ENCODE assay signal across 8 mouse cellular contexts in genomic region chr17:6257070-6257456, GRCm38 (mm10). TPM values are rescaled to one million over a fixed set of nuclear protein-coding genes. Genes with fewer than 3 reads are reported as not detected.
DNase-seq lines count a peak whose midpoint lies in the region; ATAC-seq and TF ChIP-seq lines count a peak whose summit lies in the region.
"Not testable (repeated sequence)": the region's sequence is repeated elsewhere in the genome, so short reads cannot be mapped to it uniquely, and the experiment has no call there.

No protein-coding gene starts in this region.

- DNase-seq in cerebellum, adult 11 months, result peak; percentile 69
- peak; percentile 69 to 71 for DNase-seq in frontal cortex, postnatal 25 days (ENCODE audit: low spot score in 2 of 2)
- DNase-seq in layer of hippocampus, postnatal 25 days (ENCODE audit: extremely low spot score in 1 of 2, low spot score in 1 of 2), result peak; percentile 54 to 75
- DNase-seq in midbrain, postnatal 0 days (ENCODE audit: low spot score), result not testable (repeated sequence)

- not testable (repeated sequence) for H3K27me3 ChIP-seq in embryonic facial prominence, embryonic 12.5 days; hindbrain, embryonic 16.5 days (replicated peaks; ENCODE audit: control insufficient read depth, insufficient read depth, low read length); limb, embryonic 13.5 days; midbrain, postnatal 0 days (ENCODE audit: insufficient read depth, low read length); stomach, embryonic 15.5 days (replicated peaks)

- not testable (repeated sequence) for H3K27ac ChIP-seq in embryonic facial prominence, embryonic 12.5 days; hindbrain, embryonic 16.5 days (ENCODE audit: low read depth, low read length); limb, embryonic 13.5 days; midbrain, postnatal 0 days (ENCODE audit: low read depth, low read length); stomach, embryonic 15.5 days

- H3K9me3 ChIP-seq in embryonic facial prominence, embryonic 12.5 days; hindbrain, embryonic 16.5 days (ENCODE audit: control insufficient read depth, low read length); limb, embryonic 13.5 days; midbrain, postnatal 0 days (ENCODE audit: low read length); stomach, embryonic 15.5 days: not testable (repeated sequence)

- not testable (repeated sequence) for ATAC-seq in embryonic facial prominence, embryonic 12.5 days (ENCODE audit: insufficient number of reproducible peaks, insufficient read depth, low FRiP score, low TSS enrichment); limb, embryonic 13.5 days (ENCODE audit: low FRiP score, low read depth); stomach, embryonic 15.5 days (ENCODE audit: insufficient read depth, low FRiP score, low read depth)
- ATAC-seq in hindbrain, embryonic 16.5 days, result peak; percentile 76
- ATAC-seq in midbrain, postnatal 0 days (ENCODE audit: low FRiP score), result peak; percentile 72

- not testable (repeated sequence) for TF ChIP-seq CTCF in midbrain, postnatal 0 days (IDR thresholded peaks at IDR 0.05)

- not testable (repeated sequence) for H3K36me3 ChIP-seq in embryonic facial prominence, embryonic 12.5 days; hindbrain, embryonic 16.5 days (ENCODE audit: control insufficient read depth, insufficient read depth, low read length); limb, embryonic 13.5 days; midbrain, postnatal 0 days (ENCODE audit: insufficient read depth, low read length); stomach, embryonic 15.5 days

- 1% methylated on average over 19 of the region's 20 CpGs for WGBS in embryonic facial prominence, embryonic 12.5 days
- 4% methylated on average over 13 of the region's 20 CpGs for WGBS in hindbrain, embryonic 16.5 days
- 0% methylated on average over 16 of the region's 20 CpGs for WGBS in limb, embryonic 13.5 days
- WGBS in midbrain, postnatal 0 days, result 11% methylated on average over 5 of the region's 20 CpGs
- 1% methylated on average over 20 of the region's 20 CpGs for WGBS in stomach, embryonic 15.5 days

- not testable (repeated sequence) for H3K4me1 ChIP-seq in embryonic facial prominence, embryonic 12.5 days; hindbrain, embryonic 16.5 days (ENCODE audit: control insufficient read depth, insufficient read depth, low read depth, low read length); limb, embryonic 13.5 days; midbrain, postnatal 0 days (ENCODE audit: insufficient read depth, low read length); stomach, embryonic 15.5 days

- H3K4me2 ChIP-seq in embryonic facial prominence, embryonic 12.5 days (replicated peaks), result peak overlapping the region; percentile 43
- H3K4me2 ChIP-seq in hindbrain, embryonic 16.5 days (ENCODE audit: low read length), result peak overlapping the region; percentile 44
- H3K4me2 ChIP-seq in limb, embryonic 13.5 days (replicated peaks), result peak overlapping the region; percentile 54
- peak overlapping the region; percentile 18; the same call in 1 of the 2 replicates for H3K4me2 ChIP-seq in midbrain, postnatal 0 days (ENCODE audit: low read depth, low read length, poor library complexity, severe bottlenecking)
- H3K4me2 ChIP-seq in stomach, embryonic 15.5 days, result peak overlapping the region; percentile 40

- H3K4me3 ChIP-seq in embryonic facial prominence, embryonic 12.5 days, result peak overlapping the region; percentile 18; the same call in 1 of the 2 replicates
- peak overlapping the region; percentile 40 for H3K4me3 ChIP-seq in hindbrain, embryonic 16.5 days (ENCODE audit: low read length)
- peak overlapping the region; percentile 27 for H3K4me3 ChIP-seq in limb, embryonic 13.5 days
- H3K4me3 ChIP-seq in midbrain, postnatal 0 days (ENCODE audit: low read depth, low read length), result peak overlapping the region; percentile 31
- not testable (repeated sequence) for H3K4me3 ChIP-seq in stomach, embryonic 15.5 days (replicated peaks)

- H3K9ac ChIP-seq in embryonic facial prominence, embryonic 12.5 days; limb, embryonic 13.5 days; midbrain, postnatal 0 days (replicated peaks; ENCODE audit: low read length, poor library complexity, severe bottlenecking); stomach, embryonic 15.5 days: not testable (repeated sequence)
- H3K9ac ChIP-seq in hindbrain, embryonic 16.5 days (ENCODE audit: low read depth, low read length), result peak overlapping the region; percentile 47; the same call in 1 of the 2 replicates

RNA-seq across cellular contexts. Expression of gene Tmem181a, which starts 0.4 kb away (rescaled TPM):
- polyA plus RNA-seq in embryonic facial prominence, embryonic 12.5 days (2016; fragmentation: Nextera tagmentation; extraction: Ambion mirVana), result 25.3 and 26.5 TPM in 2 replicates
- 60.2 and 62.0 TPM in 2 replicates for polyA plus RNA-seq in hindbrain, embryonic 16.5 days (2015; fragmentation: Nextera tagmentation; extraction: Ambion mirVana)
- 10 to 100 TPM; 55.2 to 61.4 TPM for total RNA-seq in layer of hippocampus, postnatal 25 days (2021)
- polyA plus RNA-seq in limb, embryonic 13.5 days (2015; fragmentation: Nextera tagmentation; extraction: Ambion mirVana), result 23.5 and 23.7 TPM in 2 replicates
- total RNA-seq in midbrain, postnatal 0 days (2014; rRNA removed), result 83.4 and 94.2 TPM in 2 replicates
- polyA plus RNA-seq in midbrain, postnatal 0 days (2015; fragmentation: Nextera tagmentation; extraction: Ambion mirVana), result 68.0 and 75.7 TPM in 2 replicates
- 20.7 and 22.3 TPM in 2 replicates for polyA plus RNA-seq in stomach, embryonic 15.5 days (2015; fragmentation: Nextera tagmentation; extraction: Ambion mirVana)
